Mouse (Mus musculus): ENCODE measurements around the gene AC134908.4. TPM values are rescaled to one million over a fixed set of nuclear protein-coding genes. Genes with fewer than 3 reads are reported as not detected.
"Not testable (repeated sequence)": the region's sequence is repeated elsewhere in the genome, so short reads cannot be mapped to it uniquely, and the experiment has no call there.

AC134908.4 gene
- polyA plus RNA-seq, 1 experiment from 2014 or later: 0.61 TPM

GRCm38 (mm10) chr17:25748238-25748637, 47.2 kb downstream of the AC134908.4 start:
- Histone ChIP-seq H3K4me2 (no peak overlapping the region), H3K4me3 (no peak overlapping the region), H3K9ac (no peak overlapping the region), H3K27me3 (replicated peaks) (peaks cover 36% of the 10 kb centered on the region), H3K9me3 (replicated peaks) (no peaks in the 10 kb centered on the region), H3K4me1 (replicated peaks) (peaks cover 12% of the 10 kb centered on the region), H3K27ac (ENCODE audit: poor library complexity, severe bottlenecking) (no peak overlapping the region), H3K36me3 (no peaks in the 10 kb centered on the region)
- 82% methylated on average over 4 of the region's 4 CpGs for WGBS
- no peak for ATAC-seq (ENCODE audit: insufficient number of reproducible peaks, low FRiP score)

GRCm38 (mm10) chr17:25744311-25744710, 51.1 kb downstream of the AC134908.4 start:
- no peaks in the 10 kb centered on the region for H3K36me3 ChIP-seq
- peaks cover 38% of the 10 kb centered on the region for H3K27me3 ChIP-seq (replicated peaks)
- no peak overlapping the region for H3K27ac ChIP-seq (ENCODE audit: poor library complexity, severe bottlenecking)
- WGBS: 71% methylated on average over 10 of the region's 10 CpGs
- no peak overlapping the region for H3K4me2 ChIP-seq
- no peak overlapping the region for H3K4me3 ChIP-seq
- no peaks in the 10 kb centered on the region for H3K9me3 ChIP-seq (replicated peaks)
- H3K9ac ChIP-seq: no peak overlapping the region
- ATAC-seq (ENCODE audit: insufficient number of reproducible peaks, low FRiP score): no peak
- H3K4me1 ChIP-seq (replicated peaks): no peaks in the 10 kb centered on the region

- no peak for ATAC-seq (ENCODE audit: insufficient number of reproducible peaks, low FRiP score)
- WGBS: 81% methylated on average over 9 of the region's 9 CpGs
- Histone ChIP-seq H3K36me3 (no peaks in the 10 kb centered on the region), H3K9me3 (replicated peaks) (no peaks in the 10 kb centered on the region), H3K9ac (no peak overlapping the region), H3K27ac (ENCODE audit: poor library complexity, severe bottlenecking) (no peak overlapping the region), H3K4me2 (no peak overlapping the region), H3K27me3 (replicated peaks) (peaks cover 43% of the 10 kb centered on the region), H3K4me3 (no peak overlapping the region), H3K4me1 (replicated peaks) (no peaks in the 10 kb centered on the region)
Observed at GRCm38 (mm10) chr17:25743831-25744230, 51.6 kb downstream of the AC134908.4 start.

GRCm38 (mm10) chr17:25741471-25741870, 54.0 kb downstream of the AC134908.4 start:
- not testable (repeated sequence) for H3K27ac ChIP-seq (ENCODE audit: poor library complexity, severe bottlenecking); H3K4me3 ChIP-seq; H3K9me3 ChIP-seq (replicated peaks); H3K36me3 ChIP-seq; H3K4me2 ChIP-seq; H3K9ac ChIP-seq; H3K4me1 ChIP-seq (replicated peaks); ATAC-seq (ENCODE audit: insufficient number of reproducible peaks, low FRiP score)
- H3K27me3 ChIP-seq (replicated peaks): peaks cover 48% of the 10 kb centered on the region
- 69% methylated on average over 12 of the region's 12 CpGs for WGBS

Small RNA genes within 50 kb of the gene (microRNA-seq; reads per million reads assigned to microRNA genes)
- not detected for gene Gm25083
- gene Mir3082: not detected
- gene Mir6966: 1.2 reads per million

Other genes with a start within 250 kb of the AC134908.4 start
- 1.6 and 1.9 TPM in 2 replicates for gene Sox8, start 225.0 kb downstream of the AC134908.4 start, polyA plus RNA-seq (2016; fragmentation: Nextera tagmentation; extraction: Ambion mirVana)
- gene Lmf1, start 216.6 kb downstream of the AC134908.4 start, polyA plus RNA-seq (2016; fragmentation: Nextera tagmentation; extraction: Ambion mirVana): 34.6 and 35.3 TPM in 2 replicates
- gene Gng13, start 78.5 kb downstream of the AC134908.4 start, polyA plus RNA-seq (2016; fragmentation: Nextera tagmentation; extraction: Ambion mirVana): 1.5 and 4.9 TPM in 2 replicates
- 22.4 and 23.0 TPM in 2 replicates for gene Chtf18, start 68.2 kb downstream of the AC134908.4 start, polyA plus RNA-seq (2016; fragmentation: Nextera tagmentation; extraction: Ambion mirVana)
- 11.3 and 12.5 TPM in 2 replicates for gene Rpusd1, start 68.0 kb downstream of the AC134908.4 start, polyA plus RNA-seq (2016; fragmentation: Nextera tagmentation; extraction: Ambion mirVana)
- not detected in 2 replicates for gene Mslnl, start 59.6 kb downstream of the AC134908.4 start, polyA plus RNA-seq (2016; fragmentation: Nextera tagmentation; extraction: Ambion mirVana)
- gene Msln, start 41.3 kb downstream of the AC134908.4 start, polyA plus RNA-seq (2016; fragmentation: Nextera tagmentation; extraction: Ambion mirVana): 18.2 and 20.5 TPM in 2 replicates
- 30.5 and 31.8 TPM in 2 replicates for gene Narfl, start 21.9 kb downstream of the AC134908.4 start, polyA plus RNA-seq (2016; fragmentation: Nextera tagmentation; extraction: Ambion mirVana)
- gene Haghl, start 10.0 kb downstream of the AC134908.4 start, polyA plus RNA-seq (2016; fragmentation: Nextera tagmentation; extraction: Ambion mirVana): 50.5 and 53.2 TPM in 2 replicates
- gene Ccdc78, start 9.1 kb downstream of the AC134908.4 start, polyA plus RNA-seq (2016; fragmentation: Nextera tagmentation; extraction: Ambion mirVana): 0.37 and 0.41 TPM in 2 replicates
- gene Fam173a, start 2.8 kb downstream of the AC134908.4 start, polyA plus RNA-seq (2016; fragmentation: Nextera tagmentation; extraction: Ambion mirVana): 67.3 and 68.2 TPM in 2 replicates
- gene Metrn, start 1.5 kb upstream of the AC134908.4 start, polyA plus RNA-seq (2016; fragmentation: Nextera tagmentation; extraction: Ambion mirVana): 28.9 and 30.9 TPM in 2 replicates
- gene Fbxl16, start 13.4 kb upstream of the AC134908.4 start, polyA plus RNA-seq (2016; fragmentation: Nextera tagmentation; extraction: Ambion mirVana): 1.4 and 1.6 TPM in 2 replicates
- 15.5 and 17.0 TPM in 2 replicates for gene Wdr24, start 28.0 kb upstream of the AC134908.4 start, polyA plus RNA-seq (2016; fragmentation: Nextera tagmentation; extraction: Ambion mirVana)
- gene Jmjd8, start 33.2 kb upstream of the AC134908.4 start, polyA plus RNA-seq (2016; fragmentation: Nextera tagmentation; extraction: Ambion mirVana): 38.1 and 41.8 TPM in 2 replicates
- 271 and 272 TPM in 2 replicates for gene Stub1, start 37.7 kb upstream of the AC134908.4 start, polyA plus RNA-seq (2016; fragmentation: Nextera tagmentation; extraction: Ambion mirVana)
- 1.6 and 2.4 TPM in 2 replicates for gene Rhbdl1, start 41.6 kb upstream of the AC134908.4 start, polyA plus RNA-seq (2016; fragmentation: Nextera tagmentation; extraction: Ambion mirVana)
- gene Gm20683, start 46.1 kb upstream of the AC134908.4 start, polyA plus RNA-seq (2016; fragmentation: Nextera tagmentation; extraction: Ambion mirVana): 1.3 and 1.6 TPM in 2 replicates
- gene Rhot2, start 49.2 kb upstream of the AC134908.4 start, polyA plus RNA-seq (2016; fragmentation: Nextera tagmentation; extraction: Ambion mirVana): 24.0 and 24.9 TPM in 2 replicates
- 18.4 and 20.1 TPM in 2 replicates for gene Wdr90, start 65.8 kb upstream of the AC134908.4 start, polyA plus RNA-seq (2016; fragmentation: Nextera tagmentation; extraction: Ambion mirVana)
- gene Mcrip2, start 73.1 kb upstream of the AC134908.4 start, polyA plus RNA-seq (2016; fragmentation: Nextera tagmentation; extraction: Ambion mirVana): 160 and 161 TPM in 2 replicates
- gene Mettl26, start 79.4 kb upstream of the AC134908.4 start, polyA plus RNA-seq (2016; fragmentation: Nextera tagmentation; extraction: Ambion mirVana): 31.3 and 36.1 TPM in 2 replicates
- gene Wfikkn1, start 85.2 kb upstream of the AC134908.4 start, polyA plus RNA-seq (2016; fragmentation: Nextera tagmentation; extraction: Ambion mirVana): 0.19 and 0.40 TPM in 2 replicates
- gene Rab40c, start 124.1 kb upstream of the AC134908.4 start, polyA plus RNA-seq (2016; fragmentation: Nextera tagmentation; extraction: Ambion mirVana): 17.1 and 18.1 TPM in 2 replicates
- gene Pigq, start 149.3 kb upstream of the AC134908.4 start, polyA plus RNA-seq (2016; fragmentation: Nextera tagmentation; extraction: Ambion mirVana): 69.8 and 72.1 TPM in 2 replicates
- 0.36 and 1.2 TPM in 2 replicates for gene Nhlrc4, start 149.3 kb upstream of the AC134908.4 start, polyA plus RNA-seq (2016; fragmentation: Nextera tagmentation; extraction: Ambion mirVana)
- 0.08 and 0.17 TPM in 2 replicates for gene A930017K11Rik, start 156.9 kb upstream of the AC134908.4 start, polyA plus RNA-seq (2016; fragmentation: Nextera tagmentation; extraction: Ambion mirVana)
- 16.9 and 18.0 TPM in 2 replicates for gene Capn15, start 190.1 kb upstream of the AC134908.4 start, polyA plus RNA-seq (2016; fragmentation: Nextera tagmentation; extraction: Ambion mirVana)

Data from heart, embryonic 12.5 days (tissue).